Mouse (Mus musculus) lung, embryonic 16.5 days (tissue): ENCODE results near the gene Atf7. TPM values are rescaled to one million over a fixed set of nuclear protein-coding genes. Genes with fewer than 3 reads are reported as not detected.

Experiments used
- ATAC-seq: fragments of 200-750 bp; cut with Nextera tagmentation; 2 replicates; pipeline ENCODE4 v1.8.0; 2017; ENCODE audit warnings: low read depth, mild to moderate bottlenecking, moderate library complexity
- H3K27ac ChIP-seq: fragments of 300-500 bp; sonication (generic); 2 replicates; pipeline ENCODE4 v1.5.1; 2014; ENCODE audit warnings: mild to moderate bottlenecking, control low read depth, low read length
- H3K27me3 ChIP-seq: fragments of 300-500 bp; sonication (generic); 2 replicates; pipeline ENCODE4 v1.6.1; 2014; ENCODE audit warnings: low read depth, low read length, mixed read lengths; ENCODE audit not compliant: control insufficient read depth, insufficient read depth
- H3K36me3 ChIP-seq: fragments of 300-500 bp; sonication (generic); 2 replicates; pipeline ENCODE4 v1.6.1; 2014; ENCODE audit warnings: low read length; ENCODE audit not compliant: control insufficient read depth, insufficient read depth
- H3K4me1 ChIP-seq: fragments of 300-500 bp; sonication (generic); replicated peaks from 2 replicates; pipeline ENCODE4 v1.6.1; 2014; ENCODE audit warnings: low read length, mixed read lengths; ENCODE audit not compliant: control insufficient read depth, insufficient read depth
- H3K4me2 ChIP-seq: fragments of 300-500 bp; sonication (generic); 2 replicates; pipeline ENCODE4 v1.6.1; 2014; ENCODE audit warnings: low read depth, low read length, control low read depth
- H3K4me3 ChIP-seq: fragments of 300-500 bp; sonication (generic); 2 replicates; pipeline ENCODE4 v1.5.1; 2014; ENCODE audit warnings: mild to moderate bottlenecking, low read length, control low read depth
- H3K9ac ChIP-seq: fragments of 300-500 bp; sonication (generic); 2 replicates; pipeline ENCODE4 v1.6.1; 2014; ENCODE audit warnings: low read length, control low read depth
- H3K9me3 ChIP-seq: fragments of 300-500 bp; sonication (generic); 2 replicates; pipeline ENCODE4 v1.6.1; 2016; ENCODE audit warnings: low read length; ENCODE audit not compliant: control insufficient read depth
- WGBS: fragments of 180-500 bp; shearing (Covaris S2); extraction: QIAGEN DNeasy Blood & Tissue Kit; methylation state at CpG from one replicate; pipeline ENCODE4 v1.1.7; 2014; 5-methylcytosine and 5-hydroxymethylcytosine counted together
- polyA plus RNA-seq: library from polyadenylated mRNA; unstranded; fragments of >200 nt; fragmentation: Nextera tagmentation; extraction: Ambion mirVana; gene quantifications from 2 replicates; pipeline ENCODE4 v1.2.1, GENCODE M21; 2015

Gene Atf7
- polyA plus RNA-seq, 1 experiment from 2014 or later, result 50.0 TPM

DNA sequence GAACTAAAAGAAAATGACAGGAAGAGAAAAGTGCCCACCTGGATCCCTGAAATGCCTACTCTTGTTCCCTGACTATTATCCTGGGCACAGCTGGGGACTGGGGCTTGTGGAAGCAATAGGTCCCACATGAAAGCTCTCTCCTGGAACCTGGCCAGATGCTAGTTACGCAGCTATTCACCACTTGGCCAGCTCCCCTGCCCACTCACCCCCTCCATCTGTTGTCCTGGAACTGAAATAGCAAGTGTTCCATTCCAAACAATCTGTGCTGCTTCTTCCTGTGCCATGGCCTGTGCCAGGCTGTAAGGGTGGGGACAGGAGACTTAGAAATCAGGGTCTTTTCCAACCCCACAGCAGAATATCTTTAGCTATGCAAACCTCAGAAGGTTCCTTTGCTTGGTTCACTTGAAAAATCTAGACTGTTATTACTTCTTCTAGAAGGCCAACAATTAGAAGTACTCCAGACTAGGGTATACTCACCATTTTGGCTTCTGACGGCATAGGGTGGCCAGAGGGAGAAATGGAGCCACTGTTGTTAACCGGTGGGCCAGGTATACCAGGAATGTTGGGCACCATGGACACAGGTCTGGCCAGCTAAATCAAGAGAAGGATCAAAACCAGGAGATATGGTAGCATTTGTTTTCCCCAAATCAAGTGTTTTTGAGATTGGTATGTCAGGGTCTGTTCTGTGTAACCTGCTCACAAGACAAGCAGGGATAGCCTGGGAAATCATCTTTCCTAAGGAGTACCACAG, 78.4 kb downstream of the Atf7 start:
- no peak overlapping the region for H3K27ac ChIP-seq
- H3K9ac ChIP-seq, result no peak overlapping the region
- no peak for ATAC-seq
- H3K4me2 ChIP-seq, result no peak overlapping the region
- H3K9me3 ChIP-seq, result no peaks in the 10 kb centered on the region
- peaks cover 35% of the 10 kb centered on the region for H3K36me3 ChIP-seq
- H3K27me3 ChIP-seq, result no peaks in the 10 kb centered on the region
- WGBS, result 69% methylated on average over 3 of the region's 3 CpGs
- H3K4me1 ChIP-seq, result no peaks in the 10 kb centered on the region
- H3K4me3 ChIP-seq, result no peak overlapping the region

DNA sequence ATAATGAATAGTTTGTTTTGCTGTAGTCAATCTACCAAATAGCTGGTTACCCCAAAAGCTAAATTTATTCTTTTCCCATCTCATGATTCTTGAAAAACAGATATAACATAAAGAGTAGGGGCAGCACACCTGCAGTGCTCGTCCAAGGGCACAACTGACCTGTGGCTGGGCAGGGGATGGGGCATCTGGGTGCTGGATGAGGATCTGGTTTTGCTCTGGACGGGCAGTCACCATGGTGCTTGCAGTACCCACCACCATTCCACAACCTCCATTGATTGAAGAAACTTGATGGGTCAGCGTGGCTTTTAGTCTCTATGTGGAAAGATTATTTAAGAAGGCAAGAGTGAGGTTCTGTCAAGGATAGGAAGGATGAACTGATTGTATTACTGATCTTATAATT, 79.0 kb downstream of the Atf7 start:
- H3K4me3 ChIP-seq, result no peak overlapping the region
- no peaks in the 10 kb centered on the region for H3K4me1 ChIP-seq
- peaks cover 35% of the 10 kb centered on the region for H3K36me3 ChIP-seq
- H3K9ac ChIP-seq, result no peak overlapping the region
- H3K9me3 ChIP-seq, result no peaks in the 10 kb centered on the region
- ATAC-seq, result no peak
- H3K4me2 ChIP-seq, result no peak overlapping the region
- whole genome bisulfite sequencing, result 86% methylated on average over 3 of the region's 3 CpGs
- H3K27me3 ChIP-seq, result no peaks in the 10 kb centered on the region
- H3K27ac ChIP-seq, result no peak overlapping the region

GRCm38 (mm10) chr15:102544801-102545200, 80.5 kb downstream of the Atf7 start:
- ATAC-seq, result no peak
- 92% methylated on average over 4 of the region's 4 CpGs for WGBS
- H3K36me3 ChIP-seq, result peaks cover 42% of the 10 kb centered on the region

DNA sequence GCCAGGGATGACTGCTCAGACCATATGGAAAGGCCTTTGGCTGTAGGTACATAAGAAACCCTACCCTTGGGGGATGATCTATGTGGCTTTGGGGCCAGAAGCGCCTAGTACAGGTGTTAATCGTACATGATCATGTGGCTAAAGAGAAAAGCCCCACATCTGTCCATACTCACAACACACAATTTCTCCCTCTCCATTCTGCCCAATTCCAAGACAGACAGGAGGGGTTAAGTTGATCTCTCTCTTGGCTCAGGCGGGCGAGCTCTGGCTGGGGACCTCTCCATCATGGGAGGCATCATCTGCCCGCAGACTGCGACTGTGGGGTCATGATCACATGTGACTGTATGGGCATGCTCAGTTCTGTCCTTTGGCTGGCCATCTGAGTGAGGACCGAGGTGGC, 91.3 kb downstream of the Atf7 start:
- Histone ChIP-seq H3K27me3 (no peaks in the 10 kb centered on the region), H3K4me3 (no peak overlapping the region), H3K4me1 (no peaks in the 10 kb centered on the region), H3K9ac (no peak overlapping the region), H3K9me3 (no peaks in the 10 kb centered on the region), H3K27ac (no peak overlapping the region), H3K36me3 (peaks cover 67% of the 10 kb centered on the region), H3K4me2 (no peak overlapping the region)
- no peak for ATAC-seq
- 83% methylated on average over 7 of the region's 7 CpGs for WGBS

More at GRCm38 (mm10) chr15:102544801-102545200, 80.5 kb downstream of the Atf7 start:
- no peak overlapping the region for H3K4me3 ChIP-seq
- no peaks in the 10 kb centered on the region for H3K4me1 ChIP-seq
- no peak overlapping the region for H3K9ac ChIP-seq
- no peaks in the 10 kb centered on the region for H3K27me3 ChIP-seq
- no peaks in the 10 kb centered on the region for H3K9me3 ChIP-seq
- H3K27ac ChIP-seq, result no peak overlapping the region
- H3K4me2 ChIP-seq, result no peak overlapping the region

DNA sequence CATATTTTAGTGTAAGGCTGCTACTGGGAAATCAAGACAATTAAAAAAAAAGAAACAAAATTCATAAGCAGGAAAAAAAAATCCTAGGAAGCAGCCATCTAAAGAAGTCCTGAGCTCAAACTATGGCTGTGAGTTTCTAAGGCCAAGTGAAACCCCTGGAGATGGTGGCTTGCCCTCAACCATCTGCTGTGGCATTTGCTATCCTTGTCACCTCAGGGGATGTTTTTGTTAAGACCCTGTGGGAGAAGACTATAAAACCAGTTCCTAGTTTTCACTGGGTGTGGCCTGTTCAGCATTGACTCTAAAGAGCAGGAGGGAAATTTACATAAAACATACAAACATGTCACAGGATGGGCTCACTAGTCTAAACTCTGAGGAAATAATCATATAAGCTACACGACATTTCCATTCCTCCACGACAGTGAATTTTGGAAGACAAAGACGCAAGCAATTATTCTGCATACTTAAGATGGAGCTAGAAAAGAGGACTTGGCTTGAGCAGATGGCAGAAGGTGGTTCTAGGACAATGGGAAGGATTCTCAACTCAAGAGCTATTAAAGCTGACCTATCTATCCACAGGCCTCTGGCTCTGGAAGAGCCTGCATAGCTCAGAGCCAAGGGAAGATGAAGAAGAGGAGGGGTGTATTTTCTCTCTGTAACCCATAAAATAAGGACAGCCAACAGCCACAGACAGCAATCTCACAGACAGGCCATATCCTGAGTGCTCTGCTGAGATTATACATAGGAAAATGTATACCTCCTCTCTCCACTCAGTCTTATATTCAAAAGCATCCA, 93.0 kb downstream of the Atf7 start:
- no peak for ATAC-seq
- no peak overlapping the region for H3K9ac ChIP-seq
- no peaks in the 10 kb centered on the region for H3K27me3 ChIP-seq
- WGBS, result 86% methylated on average over 3 of the region's 3 CpGs
- no peak overlapping the region for H3K27ac ChIP-seq
- H3K4me1 ChIP-seq, result no peaks in the 10 kb centered on the region
- H3K9me3 ChIP-seq, result no peaks in the 10 kb centered on the region
- H3K4me2 ChIP-seq, result no peak overlapping the region
- H3K36me3 ChIP-seq, result peaks cover 76% of the 10 kb centered on the region
- no peak overlapping the region for H3K4me3 ChIP-seq

DNA sequence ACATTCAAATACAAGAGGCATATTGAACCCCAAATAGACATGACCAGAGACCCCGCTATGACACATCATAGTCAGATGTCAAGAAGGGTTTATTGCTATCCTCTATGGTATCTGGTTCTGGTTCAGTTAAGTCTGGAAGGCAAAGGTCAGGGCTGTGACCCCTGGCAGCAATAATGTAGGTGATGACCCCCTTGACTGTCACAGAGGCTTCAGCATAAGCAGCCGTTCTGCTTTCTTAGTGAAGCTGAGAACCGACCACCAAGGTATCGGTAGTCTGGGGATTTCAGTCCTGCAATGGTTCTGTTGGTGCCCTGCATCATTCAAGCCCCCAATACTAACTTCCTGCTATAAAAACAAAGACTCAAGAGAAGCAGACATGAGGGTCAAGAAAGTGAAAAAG, 93.7 kb downstream of the Atf7 start:
- no peaks in the 10 kb centered on the region for H3K27me3 ChIP-seq
- H3K36me3 ChIP-seq, result peaks cover 73% of the 10 kb centered on the region
- no peaks in the 10 kb centered on the region for H3K4me1 ChIP-seq
- no peak overlapping the region for H3K4me2 ChIP-seq
- H3K9me3 ChIP-seq, result no peaks in the 10 kb centered on the region
- 87% methylated on average over 4 of the region's 4 CpGs for WGBS
- H3K4me3 ChIP-seq, result no peak overlapping the region
- ATAC-seq, result no peak
- H3K9ac ChIP-seq, result no peak overlapping the region
- no peak overlapping the region for H3K27ac ChIP-seq

DNA sequence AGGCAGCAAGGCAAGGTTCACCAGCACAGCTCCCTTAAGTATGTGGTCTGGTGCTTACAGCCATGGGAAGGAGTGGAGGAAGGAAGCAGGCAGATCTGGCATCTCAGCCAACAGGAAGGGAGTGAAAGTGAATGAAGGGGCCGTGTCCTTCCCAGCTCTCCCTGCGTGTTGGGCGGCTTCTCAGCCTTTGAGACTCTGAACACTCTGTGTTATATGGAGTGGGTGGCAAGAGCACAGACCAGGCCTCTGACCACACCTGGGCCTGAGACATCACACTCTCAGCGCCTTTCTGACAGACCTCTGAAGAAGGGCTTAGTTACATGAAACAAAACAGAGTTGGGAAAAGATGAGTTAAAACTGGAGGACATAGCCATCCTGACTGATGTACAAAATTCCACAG, 94.7 kb downstream of the Atf7 start:
- 70% methylated on average over 4 of the region's 4 CpGs for whole genome bisulfite sequencing
- no peaks in the 10 kb centered on the region for H3K4me1 ChIP-seq
- H3K9ac ChIP-seq, result no peak overlapping the region
- H3K4me2 ChIP-seq, result no peak overlapping the region
- no peak for ATAC-seq
- H3K9me3 ChIP-seq, result no peaks in the 10 kb centered on the region
- H3K4me3 ChIP-seq, result no peak overlapping the region
- no peaks in the 10 kb centered on the region for H3K27me3 ChIP-seq
- no peak overlapping the region for H3K27ac ChIP-seq
- H3K36me3 ChIP-seq, result peaks cover 64% of the 10 kb centered on the region

GRCm38 (mm10) chr15:102528396-102528795, 96.9 kb downstream of the Atf7 start:
- Histone ChIP-seq H3K27ac (no peak overlapping the region), H3K4me3 (no peak overlapping the region), H3K36me3 (peaks cover 63% of the 10 kb centered on the region), H3K27me3 (no peaks in the 10 kb centered on the region), H3K4me2 (no peak overlapping the region), H3K9ac (no peak overlapping the region), H3K9me3 (no peaks in the 10 kb centered on the region), H3K4me1 (no peaks in the 10 kb centered on the region)
- no peak for ATAC-seq
- WGBS, result 97% methylated on average over 1 of the region's 1 CpGs

- 71% methylated on average over 3 of the region's 3 CpGs for WGBS
- Histone ChIP-seq H3K36me3 (peaks cover 59% of the 10 kb centered on the region), H3K4me3 (no peak overlapping the region), H3K4me2 (no peak overlapping the region), H3K4me1 (no peaks in the 10 kb centered on the region), H3K27me3 (no peaks in the 10 kb centered on the region), H3K9me3 (no peaks in the 10 kb centered on the region), H3K9ac (no peak overlapping the region), H3K27ac (no peak overlapping the region)
- no peak for ATAC-seq
These were observed 97.3 kb downstream of the Atf7 start for GRCm38 (mm10) chr15:102527936-102528335.
